Mouse (Mus musculus) limb, embryonic 14.5 days (tissue): ENCODE results near the gene Nsg1. TPM values are rescaled to one million over a fixed set of nuclear protein-coding genes. Genes with fewer than 3 reads are reported as not detected.

Experiments used
- ATAC-seq: fragments of 200-750 bp; cut with Nextera tagmentation; 2 replicates; pipeline ENCODE4 v1.8.0; 2017; ENCODE audit warnings: low read depth, moderate number of reproducible peaks, moderate TSS enrichment; ENCODE audit not compliant: low FRiP score
- DNase-seq: peaks from one replicate; pipeline ENCODE4 v3.0.0-alpha.2; 2015; ENCODE audit warnings: low spot score
- H3K27ac ChIP-seq: fragments of 300-500 bp; sonication (generic); replicated peaks from 2 replicates; pipeline ENCODE4 v1.5.1; 2014; ENCODE audit warnings: low read depth, mild to moderate bottlenecking, low read length, moderate library complexity, mixed read lengths
- H3K27me3 ChIP-seq: fragments of 300-500 bp; sonication (generic); 2 replicates; pipeline ENCODE4 v1.6.1; 2014; ENCODE audit warnings: low read length, mixed read lengths; ENCODE audit not compliant: control insufficient read depth, insufficient read depth
- H3K36me3 ChIP-seq: fragments of 300-500 bp; sonication (generic); 2 replicates; pipeline ENCODE4 v1.6.1; 2014; ENCODE audit warnings: mild to moderate bottlenecking, low read length, moderate library complexity, mixed read lengths; ENCODE audit not compliant: control insufficient read depth, insufficient read depth
- H3K4me1 ChIP-seq: fragments of 300-500 bp; sonication (generic); 2 replicates; pipeline ENCODE4 v1.6.1; 2014; ENCODE audit warnings: antibody characterized with exemption, low read length, mixed read lengths; ENCODE audit not compliant: control insufficient read depth, insufficient read depth
- H3K4me2 ChIP-seq: fragments of 300-500 bp; sonication (generic); replicated peaks from 2 replicates; pipeline ENCODE4 v1.6.1; 2014; ENCODE audit warnings: low read depth, mild to moderate bottlenecking, low read length, moderate library complexity; ENCODE audit not compliant: severe bottlenecking
- H3K4me3 ChIP-seq: fragments of 300-500 bp; sonication (generic); replicated peaks from 2 replicates; pipeline ENCODE4 v1.5.1; 2014; ENCODE audit warnings: low read length
- H3K9ac ChIP-seq: fragments of 300-500 bp; sonication (generic); 2 replicates; pipeline ENCODE4 v1.6.1; 2014; ENCODE audit warnings: mild to moderate bottlenecking, low read depth, low read length, moderate library complexity; ENCODE audit not compliant: severe bottlenecking
- H3K9me3 ChIP-seq: fragments of 300-500 bp; sonication (generic); 2 replicates; pipeline ENCODE4 v1.6.1; 2016; ENCODE audit warnings: low read length; ENCODE audit not compliant: control insufficient read depth
- POLR2A ChIP-seq: fragments of 200-500 bp; IDR thresholded peaks from 2 replicates; pipeline ENCODE4 v1.8.0; 2012; ENCODE audit warnings: inconsistent platforms, mild to moderate bottlenecking, moderate library complexity, borderline replicate concordance; ENCODE audit not compliant: insufficient read depth, insufficient read length; ENCODE audit errors: extremely low read depth
- WGBS: fragments of 180-500 bp; shearing (Covaris S2); extraction: QIAGEN DNeasy Blood & Tissue Kit; methylation state at CpG from one replicate; pipeline ENCODE4 v1.1.7; 2014; 5-methylcytosine and 5-hydroxymethylcytosine counted together
- polyA plus RNA-seq, 2 experiments: library from polyadenylated mRNA; depleted of rRNA in 1 of 2; stranded (reverse) in 1 of 2; unstranded in 1 of 2; fragments of >200 nt; fragmentation: Nextera tagmentation in 1 of 2; extraction: Ambion mirVana in 1 of 2; gene quantifications; 2 replicates each; pipeline versions ENCODE4 v1.2.1 to v1.2.3; 2012 to 2014

Nsg1 gene
- polyA plus RNA-seq, 2 experiments = 34.7 to 151 TPM

DNA sequence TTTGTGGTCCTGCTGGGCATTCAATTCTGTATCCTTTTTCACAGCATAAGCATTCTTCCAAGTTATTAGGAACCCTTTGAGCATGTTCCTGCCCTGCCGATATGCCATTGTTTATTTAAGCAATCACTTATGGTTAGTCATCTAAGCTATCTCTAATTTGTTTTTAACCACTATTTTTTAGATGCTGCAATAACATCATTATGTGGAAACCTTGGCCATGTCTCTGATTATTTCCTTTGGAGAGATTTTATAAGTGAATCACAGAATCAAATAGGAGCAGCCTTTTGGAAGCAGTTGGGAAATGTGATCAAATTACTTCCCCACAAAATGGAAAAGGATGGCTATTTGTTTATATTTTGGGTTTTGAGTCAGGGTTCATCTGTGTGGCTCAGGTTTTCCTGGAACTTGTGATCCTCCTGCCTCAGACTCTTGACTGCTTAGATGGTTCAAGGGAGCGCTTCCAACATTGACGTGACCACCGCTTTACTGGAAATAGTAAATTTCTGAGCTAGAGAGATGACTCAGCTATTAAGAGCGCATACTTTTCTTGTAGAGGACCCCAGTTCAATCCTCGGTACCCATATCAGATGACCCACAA lies 25.1 kb upstream of the Nsg1 start:
- H3K9me3 ChIP-seq = no peaks in the 10 kb centered on the region
- no peaks in the 10 kb centered on the region for H3K27me3 ChIP-seq
- H3K4me1 ChIP-seq = no peaks in the 10 kb centered on the region
- no peaks in the 10 kb centered on the region for H3K36me3 ChIP-seq
- H3K4me3 ChIP-seq = no peak overlapping the region
- H3K4me2 ChIP-seq = no peak overlapping the region
- no peak for DNase-seq
- no peak overlapping the region for H3K9ac ChIP-seq
- ATAC-seq = no peak
- TF ChIP-seq POLR2A = no peak
- 83% methylated on average over 6 of the region's 6 CpGs for WGBS
- no peak overlapping the region for H3K27ac ChIP-seq

DNA sequence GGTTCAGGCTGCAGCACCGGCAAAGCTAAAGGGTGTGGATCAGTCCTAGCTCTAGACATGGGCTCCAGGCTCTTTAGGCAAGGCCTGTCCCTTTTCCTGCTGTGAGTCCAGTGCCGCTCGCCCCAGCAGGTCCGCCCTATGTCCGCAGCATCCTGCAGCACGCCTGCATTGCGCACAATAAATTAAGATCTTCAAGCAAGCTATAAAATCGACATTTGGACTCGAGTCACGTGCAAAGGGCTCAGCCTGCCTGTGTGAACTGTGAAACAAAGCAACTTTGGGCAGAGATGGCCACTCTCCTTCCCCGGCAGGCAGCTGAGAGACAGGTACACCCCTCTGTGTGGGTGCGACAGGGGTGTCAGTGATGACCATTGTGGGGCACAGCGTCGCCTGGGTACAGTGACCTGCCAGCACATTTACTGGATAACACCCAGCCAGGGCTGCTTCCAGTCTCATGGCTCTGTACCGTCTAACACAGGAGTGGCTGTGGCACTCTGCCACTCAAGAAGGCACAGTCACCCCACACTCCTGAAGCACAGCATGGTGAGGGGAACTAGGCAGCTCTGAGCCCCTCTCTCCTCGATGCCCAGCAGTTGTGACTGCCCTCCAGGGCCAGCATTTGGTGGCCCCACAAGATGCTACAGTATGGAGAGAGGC lies 14.7 kb upstream of the Nsg1 start:
- Histone ChIP-seq H3K9ac (no peak overlapping the region), H3K36me3 (no peaks in the 10 kb centered on the region), H3K27ac (no peak overlapping the region), H3K4me1 (no peaks in the 10 kb centered on the region), H3K9me3 (no peaks in the 10 kb centered on the region), H3K4me3 (no peak overlapping the region), H3K4me2 (no peak overlapping the region), H3K27me3 (no peaks in the 10 kb centered on the region)
- no peak for TF ChIP-seq POLR2A
- WGBS = 74% methylated on average over 16 of the region's 16 CpGs
- no peak for DNase-seq
- ATAC-seq = no peak

- TF ChIP-seq POLR2A = no peak
- H3K27me3 ChIP-seq = no peaks in the 10 kb centered on the region
- no peaks in the 10 kb centered on the region for H3K9me3 ChIP-seq
- 46% methylated on average over 5 of the region's 5 CpGs for WGBS
- ATAC-seq (no peak), DNase-seq (no peak)
- H3K4me2 ChIP-seq = no peak overlapping the region
- H3K36me3 ChIP-seq = no peaks in the 10 kb centered on the region
- no peaks in the 10 kb centered on the region for H3K4me1 ChIP-seq
- H3K4me3 ChIP-seq = no peak overlapping the region
- H3K27ac ChIP-seq = no peak overlapping the region
- H3K9ac ChIP-seq = no peak overlapping the region
These were observed 14.1 kb upstream of the Nsg1 start for GRCm38 (mm10) chr5:38173766-38174165.

DNA sequence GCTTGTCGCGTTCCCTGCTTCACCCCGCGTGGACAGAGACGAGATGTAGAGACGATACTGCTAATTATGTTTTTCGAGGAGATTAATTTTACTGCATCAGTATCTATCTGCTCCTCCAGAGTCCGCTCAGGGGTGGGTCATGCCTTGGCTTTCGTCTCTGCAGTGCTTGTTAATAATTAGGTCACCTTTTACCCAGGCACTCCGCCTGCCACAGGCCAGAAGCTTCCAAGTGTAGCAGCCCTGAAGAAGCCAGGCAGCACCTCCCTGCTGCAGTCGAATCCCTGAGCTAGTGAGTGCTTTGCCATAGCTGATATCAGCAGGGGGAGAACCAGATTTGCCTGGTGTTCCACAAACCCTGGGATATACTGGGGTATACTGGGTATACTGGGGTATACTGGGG lies 8.8 kb upstream of the Nsg1 start:
- no peak overlapping the region for H3K4me2 ChIP-seq
- 72% methylated on average over 11 of the region's 11 CpGs for WGBS
- H3K27me3 ChIP-seq = no peaks in the 10 kb centered on the region
- TF ChIP-seq POLR2A = no peak
- no peak overlapping the region for H3K27ac ChIP-seq
- DNase-seq = no peak
- H3K4me1 ChIP-seq = no peaks in the 10 kb centered on the region
- no peak overlapping the region for H3K4me3 ChIP-seq
- no peaks in the 10 kb centered on the region for H3K36me3 ChIP-seq
- H3K9me3 ChIP-seq = no peaks in the 10 kb centered on the region
- no peak overlapping the region for H3K9ac ChIP-seq
- no peak for ATAC-seq

DNA sequence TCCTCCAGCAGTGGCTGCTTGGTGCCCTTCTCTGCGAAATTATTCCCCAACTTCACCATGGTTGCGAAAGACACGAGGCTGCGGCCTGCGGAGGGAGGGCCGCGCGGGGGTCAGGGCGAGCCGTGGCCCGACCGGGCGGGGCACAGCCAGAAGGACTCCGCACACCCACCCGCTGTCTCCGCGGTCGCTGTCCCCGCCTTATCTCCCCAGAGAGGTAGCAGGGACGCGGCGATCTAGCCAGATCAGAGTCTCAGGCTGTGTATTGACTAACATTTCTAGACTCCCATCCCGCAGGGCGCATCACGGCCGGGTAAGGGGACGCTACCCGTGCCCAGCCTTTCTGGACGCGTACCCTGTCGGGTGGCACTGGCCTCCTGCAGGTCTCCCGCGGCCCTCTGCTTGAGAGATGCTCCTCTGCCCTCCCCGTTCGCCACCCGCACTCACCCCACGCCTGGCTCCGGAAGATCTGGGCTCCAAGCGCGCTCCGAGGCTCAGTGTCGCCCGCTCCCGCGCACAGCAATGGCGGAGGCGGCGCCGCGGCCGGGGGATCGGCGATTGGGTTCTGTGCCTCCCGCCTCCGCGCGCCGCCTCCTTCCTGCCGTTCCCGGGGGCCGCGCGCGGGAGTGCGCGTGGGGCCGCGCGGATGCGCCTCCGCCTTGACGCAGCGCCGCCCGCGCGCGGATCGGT lies 617 bp downstream of the Nsg1 start:
- H3K27ac ChIP-seq = no peak overlapping the region
- WGBS = under 1% methylated on average over 64 of the region's 79 CpGs
- ATAC-seq (peak; percentile 84), DNase-seq (peak; percentile 77)
- TF ChIP-seq POLR2A = no peak
- peak overlapping the region; percentile 86 for H3K4me2 ChIP-seq
- peak overlapping the region; percentile 69 for H3K4me3 ChIP-seq
- H3K9ac ChIP-seq = peak overlapping the region; percentile 76
- no peaks in the 10 kb centered on the region for H3K9me3 ChIP-seq
- peaks cover 5% of the 10 kb centered on the region for H3K4me1 ChIP-seq
- peaks cover 35% of the 10 kb centered on the region for H3K36me3 ChIP-seq
- peaks cover 11% of the 10 kb centered on the region; the same call in 1 of the 2 replicates for H3K27me3 ChIP-seq
